Mouse (Mus musculus) lung, postnatal 0 days (tissue): ENCODE measurements at regions not wholly inside any gene's neighbourhood (a gene's known extent, or its start where the extent isn't known, plus 50 kb on each side); places are given as distances from the start of the nearest gene placed in this dataset.

Experiments
- CTCF ChIP-seq: IDR thresholded peaks from 2 replicates; pipeline ENCODE4 v1.5.1; 2016; ENCODE audit warnings: antibody characterized with exemption, mild to moderate bottlenecking
- EP300 ChIP-seq: IDR thresholded peaks from 2 replicates; pipeline ENCODE4 v1.6.1; 2016; ENCODE audit warnings: antibody characterized with exemption, mild to moderate bottlenecking, control low read depth

DNA sequence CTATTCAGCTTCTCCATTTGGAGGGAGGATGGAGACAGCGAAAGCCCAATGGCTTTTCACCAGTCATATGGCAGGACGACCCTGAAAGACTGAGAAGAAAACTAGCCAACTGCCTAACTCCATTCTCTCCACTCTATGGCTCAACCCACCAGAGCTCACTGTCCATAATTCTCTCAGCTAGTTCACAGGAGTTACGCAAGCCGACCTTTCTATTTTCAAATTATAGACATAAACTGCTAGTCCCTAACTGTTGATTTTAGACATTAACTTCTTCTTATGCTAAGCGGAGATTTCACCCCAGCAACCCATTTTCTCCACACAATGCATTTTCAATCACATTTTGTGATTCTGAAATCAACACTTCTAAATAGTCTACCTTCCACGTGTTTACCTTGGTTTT is 281.8 kb upstream of the Tank start:
- TF ChIP-seq CTCF: no peak
- TF ChIP-seq EP300: no peak
